Mouse (Mus musculus) ES-Bruce4 (cell line): ENCODE results near the gene Phka1. TPM values are rescaled to one million over a fixed set of nuclear protein-coding genes. Genes with fewer than 3 reads are reported as not detected.

Source experiments
- H3K27ac ChIP-seq: 2 replicates; pipeline ENCODE4 v1.5.1; 2012; ENCODE audit warnings: low read length, inconsistent platforms; ENCODE audit not compliant: insufficient read depth
- H3K27me3 ChIP-seq: 2 replicates; pipeline ENCODE4 v1.6.1; 2012; ENCODE audit warnings: mild to moderate bottlenecking, low read length, inconsistent platforms; ENCODE audit not compliant: control insufficient read depth, poor library complexity, insufficient read depth, severe bottlenecking
- H3K36me3 ChIP-seq: 2 replicates; pipeline ENCODE4 v1.6.1; 2012; ENCODE audit warnings: inconsistent platforms, mild to moderate bottlenecking, low read length, moderate library complexity; ENCODE audit not compliant: control insufficient read depth, poor library complexity, insufficient read depth, severe bottlenecking
- H3K4me1 ChIP-seq: one replicate; pipeline ENCODE4 v1.8.1; 2011; ENCODE audit warnings: low read length; ENCODE audit not compliant: control insufficient read depth, insufficient read depth
- H3K4me3 ChIP-seq: 2 replicates; pipeline ENCODE4 v1.5.1; 2011; ENCODE audit warnings: low read depth, mild to moderate bottlenecking, low read length
- H3K9ac ChIP-seq: 2 replicates; pipeline ENCODE4 v1.6.1; 2012; ENCODE audit warnings: low read depth, mild to moderate bottlenecking, inconsistent platforms; ENCODE audit not compliant: poor library complexity, severe bottlenecking
- H3K9me3 ChIP-seq: replicated peaks from 2 replicates; pipeline ENCODE4 v1.6.1; 2012; ENCODE audit warnings: mild to moderate bottlenecking, low read length, inconsistent platforms; ENCODE audit not compliant: control insufficient read depth, poor library complexity, insufficient read depth, severe bottlenecking
- CTCF ChIP-seq: IDR thresholded peaks from one replicate; pipeline ENCODE4 v1.8.1; 2011; ENCODE audit warnings: low read depth, low read length
- EP300 ChIP-seq: IDR thresholded peaks from 2 replicates; pipeline ENCODE4 v1.6.1; 2011; ENCODE audit warnings: low read depth, low read length; ENCODE audit not compliant: insufficient read depth
- POLR2A ChIP-seq: IDR thresholded peaks from one replicate; pipeline ENCODE4 v1.8.1; 2011; ENCODE audit warnings: low read length; ENCODE audit not compliant: insufficient read depth
- polyA plus RNA-seq: library from polyadenylated mRNA; stranded (reverse); fragments of >200 nt; gene quantifications from 2 replicates; pipeline ENCODE4 v1.2.4, GENCODE M21; 2011; ENCODE audit warnings: low read depth; ENCODE audit not compliant: missing spikeins, insufficient read depth, insufficient read length

The Phka1 gene
- polyA plus RNA-seq, 1 experiment: 8.3 TPM

- H3K9me3 ChIP-seq: no peaks in the 10 kb centered on the region
- H3K4me3 ChIP-seq: no peak overlapping the region
- H3K4me1 ChIP-seq: no peaks in the 10 kb centered on the region
- no peak overlapping the region for H3K9ac ChIP-seq
- TF ChIP-seq EP300: no peak
- no peak for TF ChIP-seq POLR2A
- TF ChIP-seq CTCF: no peak
- H3K27me3 ChIP-seq: no peaks in the 10 kb centered on the region
- H3K36me3 ChIP-seq: no peaks in the 10 kb centered on the region
- no peak overlapping the region for H3K27ac ChIP-seq
Observed at GRCm38 (mm10) chrX:102479665-102480064, 164.4 kb downstream of the Phka1 start.

DNA sequence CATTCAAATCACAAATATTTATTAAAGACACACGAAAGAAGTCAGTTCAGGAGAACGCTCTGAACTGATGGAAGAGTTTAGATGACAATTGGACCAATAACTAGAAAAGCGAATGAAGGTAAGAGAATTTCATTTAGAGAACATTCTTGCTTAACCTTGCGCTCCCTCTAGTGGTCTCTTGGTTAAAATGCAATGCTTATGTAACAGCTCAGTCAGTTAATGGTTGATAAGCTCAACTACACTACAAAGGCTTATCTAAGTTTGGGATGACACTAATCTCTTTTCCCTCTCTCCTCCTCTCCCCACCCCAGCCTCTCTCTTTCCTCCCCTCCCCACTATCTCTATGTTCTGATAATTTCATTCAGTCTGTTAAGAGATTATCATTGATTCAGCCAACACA is 165.1 kb downstream of the Phka1 start:
- no peak for TF ChIP-seq CTCF
- TF ChIP-seq EP300: no peak
- H3K4me3 ChIP-seq: no peak overlapping the region
- H3K9ac ChIP-seq: no peak overlapping the region
- no peak overlapping the region for H3K27ac ChIP-seq
- H3K36me3 ChIP-seq: no peaks in the 10 kb centered on the region
- no peaks in the 10 kb centered on the region for H3K4me1 ChIP-seq
- no peaks in the 10 kb centered on the region for H3K9me3 ChIP-seq
- no peaks in the 10 kb centered on the region for H3K27me3 ChIP-seq

GRCm38 (mm10) chrX:102478481-102478880 is 165.6 kb downstream of the Phka1 start:
- no peak overlapping the region for H3K27ac ChIP-seq
- H3K4me1 ChIP-seq: no peaks in the 10 kb centered on the region
- H3K9me3 ChIP-seq: no peaks in the 10 kb centered on the region
- H3K9ac ChIP-seq: no peak overlapping the region
- TF ChIP-seq CTCF: no peak
- TF ChIP-seq POLR2A: no peak
- TF ChIP-seq EP300: no peak
- H3K4me3 ChIP-seq: no peak overlapping the region
- H3K27me3 ChIP-seq: no peaks in the 10 kb centered on the region
- H3K36me3 ChIP-seq: no peaks in the 10 kb centered on the region

- H3K36me3 ChIP-seq: no peaks in the 10 kb centered on the region
- H3K27me3 ChIP-seq: no peaks in the 10 kb centered on the region
- no peaks in the 10 kb centered on the region for H3K9me3 ChIP-seq
- H3K4me1 ChIP-seq: no peaks in the 10 kb centered on the region
- no peak overlapping the region for H3K27ac ChIP-seq
- TF ChIP-seq EP300: no peak
- no peak for TF ChIP-seq POLR2A
- TF ChIP-seq CTCF: no peak
- no peak overlapping the region for H3K9ac ChIP-seq
- H3K4me3 ChIP-seq: no peak overlapping the region
Observed at GRCm38 (mm10) chrX:102476784-102477183, 167.3 kb downstream of the Phka1 start.

DNA sequence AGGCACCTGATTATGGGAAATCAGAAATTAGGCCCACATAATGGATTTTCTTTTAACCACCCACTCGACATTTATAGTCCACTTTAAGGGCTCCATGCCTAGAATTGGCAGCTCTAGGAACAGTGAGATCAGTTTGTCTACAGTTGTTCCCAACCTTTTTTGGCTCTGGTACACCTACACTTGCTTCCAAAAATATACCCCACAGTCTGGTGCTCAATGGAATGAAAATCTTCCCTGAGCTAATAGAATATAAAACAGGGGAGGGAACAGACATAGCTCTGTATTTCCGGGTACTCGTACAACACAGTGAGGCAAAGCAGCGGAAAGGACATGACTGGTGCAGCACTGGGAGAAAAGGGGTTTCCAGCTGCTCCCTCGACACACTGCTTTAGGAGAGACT is 168.5 kb downstream of the Phka1 start:
- TF ChIP-seq EP300 (no peak), POLR2A (no peak)

More for the DNA sequence above, 168.5 kb downstream of the Phka1 start:
- H3K4me3 ChIP-seq: no peak overlapping the region
- H3K9ac ChIP-seq: no peak overlapping the region
- no peaks in the 10 kb centered on the region for H3K27me3 ChIP-seq
- H3K9me3 ChIP-seq: no peaks in the 10 kb centered on the region
- no peaks in the 10 kb centered on the region for H3K4me1 ChIP-seq
- no peaks in the 10 kb centered on the region for H3K36me3 ChIP-seq
- H3K27ac ChIP-seq: no peak overlapping the region

Other genes starting within 250 kb of the Phka1 start
- 18.5 and 19.8 TPM in 2 replicates for gene Hdac8, start 138.9 kb downstream of the Phka1 start, polyA plus RNA-seq
- gene Gm3880, start 42.7 kb upstream of the Phka1 start, polyA plus RNA-seq: not detected in 2 replicates
- gene Gm9112, start 63.4 kb upstream of the Phka1 start, polyA plus RNA-seq: 1.5 and 2.1 TPM in 2 replicates
- gene Dmrtc1b, start 63.6 kb upstream of the Phka1 start, polyA plus RNA-seq: not detected in 2 replicates
- not detected in 2 replicates for gene Dmrtc1c1, start 158.7 kb upstream of the Phka1 start, polyA plus RNA-seq
- 1.0 and 1.5 TPM in 2 replicates for gene Dmrtc1c2, start 210.4 kb upstream of the Phka1 start, polyA plus RNA-seq
- gene 1700031F05Rik, start 223.7 kb upstream of the Phka1 start, polyA plus RNA-seq: not detected in 2 replicates